Mouse (Mus musculus): ENCODE measurements at regions not wholly inside any gene's neighbourhood (a gene's known extent, or its start where the extent isn't known, plus 50 kb on each side); places are given as distances from the start of the nearest gene placed in this dataset.

- DNase-seq (ENCODE audit: low spot score): no peak
- no peak overlapping the region for H3K27ac ChIP-seq (replicated peaks; ENCODE audit: low read depth, low read length)
- no peaks in the 10 kb centered on the region for H3K27me3 ChIP-seq (ENCODE audit: control insufficient read depth, insufficient read depth, low read length)
- 81% methylated on average over 4 of the region's 4 CpGs for WGBS
- peak; percentile 44; the same call in 1 of the 2 replicates for ATAC-seq (ENCODE audit: low FRiP score, low read depth)
- no peak overlapping the region for H3K4me2 ChIP-seq (replicated peaks; ENCODE audit: low read depth, low read length, severe bottlenecking)
- no peaks in the 10 kb centered on the region for H3K36me3 ChIP-seq (ENCODE audit: control insufficient read depth, insufficient read depth, low read length)
- TF ChIP-seq POLR2A (IDR thresholded peaks at IDR 0.05; ENCODE audit: borderline replicate concordance, extremely low read depth, insufficient read depth, insufficient read length): no peak
- no peak overlapping the region for H3K9ac ChIP-seq (ENCODE audit: low read depth, low read length, severe bottlenecking)
- no peak overlapping the region for H3K4me3 ChIP-seq (replicated peaks; ENCODE audit: low read length)
- H3K9me3 ChIP-seq (ENCODE audit: control insufficient read depth, low read length): no peaks in the 10 kb centered on the region
- H3K4me1 ChIP-seq (ENCODE audit: control insufficient read depth, insufficient read depth, low read length): no peaks in the 10 kb centered on the region
Observed at GRCm38 (mm10) chr14:84928161-84928560, 484.8 kb downstream of the Pcdh17 start.

GRCm38 (mm10) chr14:84934094-84934493 is 490.7 kb downstream of the Pcdh17 start:
- no peak overlapping the region for H3K9ac ChIP-seq (ENCODE audit: low read depth, low read length, severe bottlenecking)
- ATAC-seq (ENCODE audit: low FRiP score, low read depth) (no peak), DNase-seq (ENCODE audit: low spot score) (no peak)
- no peaks in the 10 kb centered on the region for H3K36me3 ChIP-seq (ENCODE audit: control insufficient read depth, insufficient read depth, low read length)
- no peak for TF ChIP-seq POLR2A (IDR thresholded peaks at IDR 0.05; ENCODE audit: borderline replicate concordance, extremely low read depth, insufficient read depth, insufficient read length)
- H3K4me3 ChIP-seq (replicated peaks; ENCODE audit: low read length): no peak overlapping the region
- H3K27me3 ChIP-seq (ENCODE audit: control insufficient read depth, insufficient read depth, low read length): no peaks in the 10 kb centered on the region
- H3K27ac ChIP-seq (replicated peaks; ENCODE audit: low read depth, low read length): no peak overlapping the region
- H3K4me2 ChIP-seq (replicated peaks; ENCODE audit: low read depth, low read length, severe bottlenecking): no peak overlapping the region
- no peaks in the 10 kb centered on the region for H3K9me3 ChIP-seq (ENCODE audit: control insufficient read depth, low read length)
- 47% methylated on average over 3 of the region's 3 CpGs for WGBS
- H3K4me1 ChIP-seq (ENCODE audit: control insufficient read depth, insufficient read depth, low read length): no peaks in the 10 kb centered on the region

GRCm38 (mm10) chr14:84955300-84955699 is 511.9 kb downstream of the Pcdh17 start:
- ATAC-seq (ENCODE audit: low FRiP score, low read depth) (no peak), DNase-seq (ENCODE audit: low spot score) (no peak)
- Histone ChIP-seq H3K36me3 (ENCODE audit: control insufficient read depth, insufficient read depth, low read length) (no peaks in the 10 kb centered on the region), H3K4me3 (replicated peaks; ENCODE audit: low read length) (no peak overlapping the region), H3K9me3 (ENCODE audit: control insufficient read depth, low read length) (no peaks in the 10 kb centered on the region), H3K9ac (ENCODE audit: low read depth, low read length, severe bottlenecking) (no peak overlapping the region), H3K27me3 (ENCODE audit: control insufficient read depth, insufficient read depth, low read length) (no peaks in the 10 kb centered on the region), H3K27ac (replicated peaks; ENCODE audit: low read depth, low read length) (no peak overlapping the region), H3K4me1 (ENCODE audit: control insufficient read depth, insufficient read depth, low read length) (no peaks in the 10 kb centered on the region), H3K4me2 (replicated peaks; ENCODE audit: low read depth, low read length, severe bottlenecking) (no peak overlapping the region)
- no peak for TF ChIP-seq POLR2A (IDR thresholded peaks at IDR 0.05; ENCODE audit: borderline replicate concordance, extremely low read depth, insufficient read depth, insufficient read length)
- WGBS: 82% methylated on average over 1 of the region's 1 CpGs

DNA sequence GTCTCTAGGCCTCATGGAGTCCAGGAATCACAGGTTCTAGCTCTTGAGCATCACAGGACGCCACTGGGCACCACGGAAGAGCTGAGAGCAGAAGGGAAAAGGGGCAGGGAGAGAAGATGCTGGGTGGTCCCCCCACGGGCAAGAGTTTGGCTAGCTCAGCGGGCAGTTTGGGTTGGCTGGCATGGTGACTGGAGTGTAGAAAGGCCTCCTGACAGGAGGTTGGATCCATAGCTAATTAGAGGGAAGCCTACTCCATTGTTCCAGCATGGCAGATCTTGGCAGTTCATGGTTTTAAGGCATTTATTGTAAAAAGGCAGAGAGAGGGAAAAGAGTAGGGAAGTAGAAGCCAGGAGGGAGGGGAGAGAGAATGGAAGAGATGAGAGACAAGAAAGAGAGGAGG is 544.4 kb downstream of the Pcdh17 start:
- H3K27me3 ChIP-seq (ENCODE audit: control insufficient read depth, insufficient read depth, low read length): no peaks in the 10 kb centered on the region
- H3K9me3 ChIP-seq (ENCODE audit: control insufficient read depth, low read length): no peaks in the 10 kb centered on the region
- no peak overlapping the region for H3K9ac ChIP-seq (ENCODE audit: low read depth, low read length, severe bottlenecking)
- DNase-seq (ENCODE audit: low spot score): no peak
- ATAC-seq (ENCODE audit: low FRiP score, low read depth): no peak
- WGBS: 75% methylated on average over 4 of the region's 4 CpGs
- TF ChIP-seq POLR2A (IDR thresholded peaks at IDR 0.05; ENCODE audit: borderline replicate concordance, extremely low read depth, insufficient read depth, insufficient read length): no peak
- no peaks in the 10 kb centered on the region for H3K36me3 ChIP-seq (ENCODE audit: control insufficient read depth, insufficient read depth, low read length)
- no peak overlapping the region for H3K4me3 ChIP-seq (replicated peaks; ENCODE audit: low read length)
- no peak overlapping the region for H3K4me2 ChIP-seq (replicated peaks; ENCODE audit: low read depth, low read length, severe bottlenecking)
- no peaks in the 10 kb centered on the region for H3K4me1 ChIP-seq (ENCODE audit: control insufficient read depth, insufficient read depth, low read length)
- no peak overlapping the region for H3K27ac ChIP-seq (replicated peaks; ENCODE audit: low read depth, low read length)

GRCm38 (mm10) chr14:85012384-85012783 is 569.0 kb downstream of the Pcdh17 start:
- ATAC-seq (ENCODE audit: low FRiP score, low read depth): no peak
- no peak for DNase-seq (ENCODE audit: low spot score)
- TF ChIP-seq POLR2A (IDR thresholded peaks at IDR 0.05; ENCODE audit: borderline replicate concordance, extremely low read depth, insufficient read depth, insufficient read length): no peak
- Histone ChIP-seq H3K4me2 (replicated peaks; ENCODE audit: low read depth, low read length, severe bottlenecking) (no peak overlapping the region), H3K9ac (ENCODE audit: low read depth, low read length, severe bottlenecking) (no peak overlapping the region), H3K27ac (replicated peaks; ENCODE audit: low read depth, low read length) (no peak overlapping the region), H3K36me3 (ENCODE audit: control insufficient read depth, insufficient read depth, low read length) (no peaks in the 10 kb centered on the region), H3K27me3 (ENCODE audit: control insufficient read depth, insufficient read depth, low read length) (no peaks in the 10 kb centered on the region), H3K4me1 (ENCODE audit: control insufficient read depth, insufficient read depth, low read length) (no peaks in the 10 kb centered on the region), H3K4me3 (replicated peaks; ENCODE audit: low read length) (no peak overlapping the region), H3K9me3 (ENCODE audit: control insufficient read depth, low read length) (no peaks in the 10 kb centered on the region)
